ENCODE assay signal across 15 mouse cellular contexts in the genomic region with DNA sequence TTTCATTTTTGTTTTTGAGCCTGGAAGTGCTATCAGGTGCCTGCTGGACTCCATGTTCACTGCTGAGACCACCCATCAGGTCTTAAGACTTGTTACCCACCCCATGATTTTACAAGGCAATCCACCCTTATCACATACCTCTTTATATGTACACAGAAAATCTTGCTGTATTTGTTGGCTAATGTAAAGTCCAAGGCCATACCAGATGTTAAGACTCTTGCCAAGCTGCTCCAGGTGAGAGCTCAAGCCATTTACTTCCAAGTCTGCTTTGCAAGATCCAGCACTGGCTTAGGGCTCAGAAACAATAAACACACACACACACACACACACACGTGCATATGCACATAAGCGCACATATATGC.
A peak's percentile ranks its signal among the peaks of the same experiment; 100 is the strongest.
DNase-seq lines count a peak whose midpoint lies in the region; ATAC-seq and TF ChIP-seq lines count a peak whose summit lies in the region.
"Had no signal": no experiment of that assay in that cellular context is flagged by ENCODE, and none has a peak within 500 bp of the region (broad histone marks: within the 10 kb centered on the region; RNA-seq: fewer than 3 reads in every experiment).

No protein-coding gene starts in this region.

- ATAC-seq in midbrain, embryonic 11.5 days (ENCODE audit: low FRiP score), result no peak
- ATAC-seq in midbrain, postnatal 0 days (ENCODE audit: low FRiP score), result no peak
- ATAC-seq in intestine, embryonic 15.5 days, result peak; percentile 85
- ATAC-seq in intestine, embryonic 16.5 days, result peak; percentile 76
- no peak for ATAC-seq in hindbrain, embryonic 16.5 days
- ATAC-seq: forebrain, embryonic 13.5 days; forebrain, embryonic 15.5 days had no signal

- 93% methylated on average over 2 of the region's 2 CpGs for WGBS in midbrain, embryonic 11.5 days
- 88% methylated on average over 2 of the region's 2 CpGs for WGBS in midbrain, postnatal 0 days
- 55% methylated on average over 2 of the region's 2 CpGs for WGBS in intestine, embryonic 15.5 days
- WGBS in intestine, embryonic 16.5 days, result 52% methylated on average over 2 of the region's 2 CpGs
- WGBS in hindbrain, embryonic 16.5 days, result 95% methylated on average over 2 of the region's 2 CpGs

- no peak overlapping the region for H3K27ac ChIP-seq in midbrain, embryonic 11.5 days (ENCODE audit: low read depth, low read length)
- H3K27ac ChIP-seq in midbrain, postnatal 0 days (ENCODE audit: low read depth, low read length), result no peak overlapping the region
- H3K27ac ChIP-seq in intestine, embryonic 15.5 days, result no peak overlapping the region
- H3K27ac ChIP-seq in intestine, embryonic 16.5 days (ENCODE audit: low read length), result no peak overlapping the region
- H3K27ac ChIP-seq in hindbrain, embryonic 16.5 days (ENCODE audit: low read depth, low read length), result no peak overlapping the region
- H3K27ac ChIP-seq: embryonic facial prominence, embryonic 10.5 days; embryonic facial prominence, embryonic 12.5 days; forebrain, embryonic 13.5 days; forebrain, embryonic 15.5 days had no signal

- peak; percentile 19 for DNase-seq in midbrain, embryonic 11.5 days (ENCODE audit: low spot score, missing footprints)
- no peak for DNase-seq in midbrain, postnatal 0 days (ENCODE audit: low spot score)
- no peak for DNase-seq in testis, postnatal 10 days (ENCODE audit: low spot score)
- DNase-seq: adrenal gland, adult 2 months; adrenal gland, postnatal 10 days; adrenal gland, postnatal 25 days; cerebellum, adult 11 months; cerebellum, adult 9-10 months had no signal

- H3K27me3 ChIP-seq in midbrain, embryonic 11.5 days (ENCODE audit: control insufficient read depth, insufficient read depth, low read length), result no peaks in the 10 kb centered on the region
- H3K27me3 ChIP-seq in midbrain, postnatal 0 days (ENCODE audit: insufficient read depth, low read length), result no peaks in the 10 kb centered on the region
- no peaks in the 10 kb centered on the region for H3K27me3 ChIP-seq in intestine, embryonic 15.5 days (replicated peaks)
- no peaks in the 10 kb centered on the region for H3K27me3 ChIP-seq in intestine, embryonic 16.5 days (replicated peaks; ENCODE audit: control insufficient read depth, insufficient read depth, low read length)
- H3K27me3 ChIP-seq in hindbrain, embryonic 16.5 days (replicated peaks; ENCODE audit: control insufficient read depth, insufficient read depth, low read length), result no peaks in the 10 kb centered on the region
- H3K27me3 ChIP-seq: embryonic facial prominence, embryonic 12.5 days; forebrain, embryonic 15.5 days had no signal

- H3K4me2 ChIP-seq in midbrain, embryonic 11.5 days, result no peak overlapping the region
- H3K4me2 ChIP-seq in midbrain, postnatal 0 days (ENCODE audit: low read depth, low read length, poor library complexity, severe bottlenecking), result no peak overlapping the region
- no peak overlapping the region for H3K4me2 ChIP-seq in intestine, embryonic 15.5 days (replicated peaks)
- no peak overlapping the region; the same call in 1 of the 2 replicates for H3K4me2 ChIP-seq in intestine, embryonic 16.5 days (ENCODE audit: low read depth, low read length)
- H3K4me2 ChIP-seq in hindbrain, embryonic 16.5 days (ENCODE audit: low read length), result no peak overlapping the region
- H3K4me2 ChIP-seq: embryonic facial prominence, embryonic 12.5 days; forebrain, embryonic 13.5 days; forebrain, embryonic 15.5 days had no signal

- H3K4me3 ChIP-seq in midbrain, embryonic 11.5 days (ENCODE audit: low read depth, low read length), result no peak overlapping the region
- H3K4me3 ChIP-seq in midbrain, postnatal 0 days (ENCODE audit: low read depth, low read length), result no peak overlapping the region
- H3K4me3 ChIP-seq in intestine, embryonic 15.5 days (replicated peaks), result no peak overlapping the region
- no peak overlapping the region for H3K4me3 ChIP-seq in intestine, embryonic 16.5 days (ENCODE audit: low read length)
- no peak overlapping the region for H3K4me3 ChIP-seq in hindbrain, embryonic 16.5 days (ENCODE audit: low read length)
- H3K4me3 ChIP-seq: embryonic facial prominence, embryonic 10.5 days; embryonic facial prominence, embryonic 12.5 days; forebrain, embryonic 13.5 days; forebrain, embryonic 15.5 days had no signal

- H3K4me1 ChIP-seq in midbrain, embryonic 11.5 days (ENCODE audit: control insufficient read depth, insufficient read depth, low read length), result no peaks in the 10 kb centered on the region
- H3K4me1 ChIP-seq in midbrain, postnatal 0 days (ENCODE audit: insufficient read depth, low read length), result no peaks in the 10 kb centered on the region
- H3K4me1 ChIP-seq in intestine, embryonic 15.5 days (replicated peaks), result 0 out of 2 replicates have a peak, but pooled peaks cover 2% of the 10 kb centered on the region
- peaks cover 9% of the 10 kb centered on the region; the same call in 1 of the 2 replicates for H3K4me1 ChIP-seq in intestine, embryonic 16.5 days (ENCODE audit: control insufficient read depth, insufficient read depth, low read length)
- H3K4me1 ChIP-seq in hindbrain, embryonic 16.5 days (ENCODE audit: control insufficient read depth, insufficient read depth, low read depth, low read length), result no peaks in the 10 kb centered on the region
- H3K4me1 ChIP-seq: forebrain, embryonic 13.5 days; forebrain, embryonic 15.5 days had no signal

- TF ChIP-seq CTCF in midbrain, postnatal 0 days (IDR thresholded peaks at IDR 0.05), result no peak

- H3K9ac ChIP-seq in midbrain, embryonic 11.5 days (ENCODE audit: low read length), result no peak overlapping the region
- no peak overlapping the region for H3K9ac ChIP-seq in midbrain, postnatal 0 days (replicated peaks; ENCODE audit: low read length, poor library complexity, severe bottlenecking)
- no peak overlapping the region for H3K9ac ChIP-seq in intestine, embryonic 15.5 days
- H3K9ac ChIP-seq in intestine, embryonic 16.5 days (ENCODE audit: low read depth, low read length), result no peak overlapping the region
- no peak overlapping the region for H3K9ac ChIP-seq in hindbrain, embryonic 16.5 days (ENCODE audit: low read depth, low read length)
- H3K9ac ChIP-seq: embryonic facial prominence, embryonic 12.5 days; forebrain, embryonic 13.5 days; forebrain, embryonic 15.5 days had no signal

- H3K9me3 ChIP-seq in midbrain, embryonic 11.5 days (ENCODE audit: control insufficient read depth, low read length), result no peaks in the 10 kb centered on the region
- no peaks in the 10 kb centered on the region for H3K9me3 ChIP-seq in midbrain, postnatal 0 days (ENCODE audit: low read length)
- no peaks in the 10 kb centered on the region for H3K9me3 ChIP-seq in intestine, embryonic 15.5 days
- no peaks in the 10 kb centered on the region for H3K9me3 ChIP-seq in intestine, embryonic 16.5 days (ENCODE audit: control insufficient read depth, low read length)
- H3K9me3 ChIP-seq in hindbrain, embryonic 16.5 days (ENCODE audit: control insufficient read depth, low read length), result no peaks in the 10 kb centered on the region
- H3K9me3 ChIP-seq: embryonic facial prominence, embryonic 10.5 days; embryonic facial prominence, embryonic 12.5 days; forebrain, embryonic 13.5 days; forebrain, embryonic 15.5 days had no signal

- no peaks in the 10 kb centered on the region for H3K36me3 ChIP-seq in midbrain, embryonic 11.5 days (ENCODE audit: control insufficient read depth, insufficient read depth, low read length)
- no peaks in the 10 kb centered on the region for H3K36me3 ChIP-seq in midbrain, postnatal 0 days (ENCODE audit: insufficient read depth, low read length)
- H3K36me3 ChIP-seq in intestine, embryonic 15.5 days, result no peaks in the 10 kb centered on the region
- H3K36me3 ChIP-seq in intestine, embryonic 16.5 days (ENCODE audit: control insufficient read depth, insufficient read depth, low read length), result no peaks in the 10 kb centered on the region
- no peaks in the 10 kb centered on the region for H3K36me3 ChIP-seq in hindbrain, embryonic 16.5 days (ENCODE audit: control insufficient read depth, insufficient read depth, low read length)
- H3K36me3 ChIP-seq: embryonic facial prominence, embryonic 10.5 days; embryonic facial prominence, embryonic 12.5 days; forebrain, embryonic 15.5 days had no signal

Comparison
In these comparisons a context has a peak if more than half of its experiments do, and no peak if none do; other contexts are left out.
1. ATAC-seq: peak in intestine, embryonic 15.5 days (single experiment) and intestine, embryonic 16.5 days (single experiment); none in midbrain, embryonic 11.5 days (single experiment), midbrain, postnatal 0 days (single experiment) and hindbrain, embryonic 16.5 days (single experiment).